Mouse (Mus musculus) midbrain, embryonic 13.5 days (tissue): ENCODE measurements around the gene Gtf2i. TPM values are rescaled to one million over a fixed set of nuclear protein-coding genes. Genes with fewer than 3 reads are reported as not detected.

ENCODE experiments used
- ATAC-seq: fragments of 200-750 bp; cut with Nextera tagmentation; 2 replicates; pipeline ENCODE4 v1.8.0; 2017; ENCODE audit warnings: mild to moderate bottlenecking, moderate TSS enrichment, moderate library complexity
- H3K27ac ChIP-seq: fragments of 300-500 bp; sonication (generic); 2 replicates; pipeline ENCODE4 v1.5.1; 2015; ENCODE audit warnings: inconsistent platforms, mild to moderate bottlenecking, moderate library complexity
- H3K27me3 ChIP-seq: fragments of 300-500 bp; sonication (generic); 2 replicates; pipeline ENCODE4 v1.6.1; 2015; ENCODE audit warnings: mild to moderate bottlenecking, inconsistent platforms
- H3K36me3 ChIP-seq: fragments of 300-500 bp; sonication (generic); 2 replicates; pipeline ENCODE4 v1.6.1; 2015; ENCODE audit warnings: mild to moderate bottlenecking, inconsistent platforms
- H3K4me1 ChIP-seq: fragments of 300-500 bp; sonication (generic); replicated peaks from 2 replicates; pipeline ENCODE4 v1.6.1; 2015; ENCODE audit warnings: inconsistent platforms
- H3K4me2 ChIP-seq: fragments of 300-500 bp; sonication (generic); replicated peaks from 2 replicates; pipeline ENCODE4 v1.6.1; 2015; ENCODE audit warnings: moderate library complexity, mild to moderate bottlenecking, inconsistent platforms
- H3K4me3 ChIP-seq: fragments of 300-500 bp; sonication (generic); replicated peaks from 2 replicates; pipeline ENCODE4 v1.5.1; 2015; ENCODE audit warnings: mild to moderate bottlenecking, inconsistent platforms
- H3K9ac ChIP-seq: fragments of 300-500 bp; sonication (generic); replicated peaks from 2 replicates; pipeline ENCODE4 v1.6.1; 2015; ENCODE audit warnings: mild to moderate bottlenecking, inconsistent platforms
- H3K9me3 ChIP-seq: fragments of 300-500 bp; sonication (generic); 2 replicates; pipeline ENCODE4 v1.6.1; 2016; ENCODE audit warnings: mild to moderate bottlenecking, inconsistent platforms
- WGBS: fragments of 180-500 bp; shearing (Covaris S2); methylation state at CpG from one replicate; pipeline ENCODE4 v1.1.7; 2015; 5-methylcytosine and 5-hydroxymethylcytosine counted together
- microRNA-seq: library from miRNA; unstranded; fragments of <30 nt; microRNA quantifications from one replicate; pipeline ENCODE4, GENCODE M21; 2016
- polyA plus RNA-seq: library from polyadenylated mRNA; unstranded; fragments of >200 nt; fragmentation: Nextera tagmentation; extraction: Ambion mirVana; gene quantifications from 2 replicates; pipeline ENCODE4 v1.2.1, GENCODE M21; 2015

Gtf2i gene
- polyA plus RNA-seq, 1 experiment from 2014 or later, result 191 TPM

- no peak for ATAC-seq
- Histone ChIP-seq H3K4me2 (no peak overlapping the region), H3K36me3 (peaks cover 63% of the 10 kb centered on the region), H3K27ac (no peak overlapping the region), H3K4me1 (0 out of 2 replicates have a peak, but pooled peaks cover 3% of the 10 kb centered on the region), H3K27me3 (no peaks in the 10 kb centered on the region), H3K4me3 (no peak overlapping the region), H3K9ac (no peak overlapping the region), H3K9me3 (no peaks in the 10 kb centered on the region)
- 84% methylated on average over 12 of the region's 12 CpGs for WGBS
Observed at GRCm38 (mm10) chr5:134214021-134214806, 100.3 kb downstream of the Gtf2i start.

- 76% methylated on average over 11 of the region's 11 CpGs for WGBS
- no peak overlapping the region for H3K4me3 ChIP-seq
- H3K27ac ChIP-seq, result no peak overlapping the region
- no peaks in the 10 kb centered on the region for H3K27me3 ChIP-seq
- no peak overlapping the region for H3K4me2 ChIP-seq
- H3K36me3 ChIP-seq, result peaks cover 53% of the 10 kb centered on the region
- H3K9ac ChIP-seq, result no peak overlapping the region
- no peaks in the 10 kb centered on the region for H3K9me3 ChIP-seq
- 0 out of 2 replicates have a peak, but pooled peaks cover 3% of the 10 kb centered on the region for H3K4me1 ChIP-seq
- no peak for ATAC-seq
Observed at GRCm38 (mm10) chr5:134209931-134210554, 104.5 kb downstream of the Gtf2i start.

GRCm38 (mm10) chr5:134206721-134207120, 107.8 kb downstream of the Gtf2i start:
- Histone ChIP-seq H3K27me3 (no peaks in the 10 kb centered on the region), H3K9ac (no peak overlapping the region), H3K9me3 (no peaks in the 10 kb centered on the region), H3K4me2 (no peak overlapping the region), H3K4me3 (no peak overlapping the region), H3K4me1 (no peaks in the 10 kb centered on the region), H3K27ac (no peak overlapping the region), H3K36me3 (peaks cover 54% of the 10 kb centered on the region)
- ATAC-seq, result no peak
- 84% methylated on average over 10 of the region's 10 CpGs for WGBS

GRCm38 (mm10) chr5:134193664-134194063, 120.9 kb downstream of the Gtf2i start:
- no peak overlapping the region for H3K9ac ChIP-seq
- no peaks in the 10 kb centered on the region for H3K9me3 ChIP-seq
- no peak overlapping the region for H3K27ac ChIP-seq
- H3K4me1 ChIP-seq, result no peaks in the 10 kb centered on the region
- peaks cover 58% of the 10 kb centered on the region for H3K36me3 ChIP-seq
- no peak overlapping the region for H3K4me2 ChIP-seq
- no peak overlapping the region for H3K4me3 ChIP-seq
- 91% methylated on average over 8 of the region's 8 CpGs for WGBS
- no peak for ATAC-seq
- no peaks in the 10 kb centered on the region for H3K27me3 ChIP-seq

GRCm38 (mm10) chr5:134188571-134188970, 126.0 kb downstream of the Gtf2i start:
- H3K27me3 ChIP-seq, result no peaks in the 10 kb centered on the region
- H3K4me2 ChIP-seq, result no peak overlapping the region
- H3K4me3 ChIP-seq, result no peak overlapping the region
- no peak for ATAC-seq
- no peak overlapping the region for H3K27ac ChIP-seq
- H3K4me1 ChIP-seq, result peaks cover 2% of the 10 kb centered on the region
- H3K9me3 ChIP-seq, result no peaks in the 10 kb centered on the region
- 91% methylated on average over 7 of the region's 7 CpGs for WGBS
- no peak overlapping the region for H3K9ac ChIP-seq
- H3K36me3 ChIP-seq, result peaks cover 16% of the 10 kb centered on the region

Small RNAs within 50 kb of the gene (microRNA-seq; reads per million reads assigned to microRNA genes)
- gene Mir3965, result not detected

Other genes with a start within 250 kb of the Gtf2i start
- 25.8 and 27.2 TPM in 2 replicates for gene Castor2, start 215.0 kb downstream of the Gtf2i start, polyA plus RNA-seq
- 18.4 and 20.8 TPM in 2 replicates for gene Rcc1l, start 138.0 kb downstream of the Gtf2i start, polyA plus RNA-seq
- 15.1 and 15.7 TPM in 2 replicates for gene Gtf2ird2, start 130.7 kb downstream of the Gtf2i start, polyA plus RNA-seq
- 1.6 and 2.3 TPM in 2 replicates for gene Ncf1, start 85.1 kb downstream of the Gtf2i start, polyA plus RNA-seq
- 89.6 and 96.6 TPM in 2 replicates for gene Gtf2ird1, start 142.0 kb upstream of the Gtf2i start, polyA plus RNA-seq
- 13.4 and 15.3 TPM in 2 replicates for gene Clip2, start 237.7 kb upstream of the Gtf2i start, polyA plus RNA-seq
- 0.47 and 0.48 TPM in 2 replicates for gene Syna, start 245.4 kb upstream of the Gtf2i start, polyA plus RNA-seq